Mouse (Mus musculus) stomach, postnatal 0 days (tissue): ENCODE data around the gene Mtrf1. TPM values are rescaled to one million over a fixed set of nuclear protein-coding genes. Genes with fewer than 3 reads are reported as not detected.
A peak's percentile ranks its signal among the peaks of the same experiment; 100 is the strongest.

Experiments used
- ATAC-seq: fragments of 200-750 bp; cut with Nextera tagmentation; 2 replicates; pipeline ENCODE4 v1.8.0; 2017; ENCODE audit not compliant: low FRiP score, low TSS enrichment
- DNase-seq: peaks from one replicate; pipeline ENCODE4 v3.0.0-alpha.2; 2016; ENCODE audit warnings: low spot score
- H3K27ac ChIP-seq: fragments of 300-500 bp; sonication (generic); replicated peaks from 2 replicates; pipeline ENCODE4 v1.5.1; 2014; ENCODE audit warnings: mild to moderate bottlenecking, control low read depth
- H3K27me3 ChIP-seq: fragments of 300-500 bp; sonication (generic); 2 replicates; pipeline ENCODE4 v1.6.1; 2014; ENCODE audit warnings: low read length; ENCODE audit not compliant: control insufficient read depth, insufficient read depth
- H3K36me3 ChIP-seq: fragments of 300-500 bp; sonication (generic); 2 replicates; pipeline ENCODE4 v1.6.1; 2014; ENCODE audit warnings: low read length, mixed read lengths; ENCODE audit not compliant: control insufficient read depth, insufficient read depth
- H3K4me1 ChIP-seq: fragments of 300-500 bp; sonication (generic); replicated peaks from 2 replicates; pipeline ENCODE4 v1.6.1; 2014; ENCODE audit warnings: antibody characterized with exemption; ENCODE audit not compliant: control insufficient read depth, insufficient read depth
- H3K4me2 ChIP-seq: fragments of 300-500 bp; sonication (generic); replicated peaks from 2 replicates; pipeline ENCODE4 v1.6.1; 2014; ENCODE audit warnings: low read depth, mild to moderate bottlenecking, control low read depth, moderate library complexity
- H3K4me3 ChIP-seq: fragments of 300-500 bp; sonication (generic); 2 replicates; pipeline ENCODE4 v1.5.1; 2014; ENCODE audit warnings: low read depth, low read length, control low read depth
- H3K9ac ChIP-seq: fragments of 300-500 bp; sonication (generic); 2 replicates; pipeline ENCODE4 v1.6.1; 2014; ENCODE audit warnings: mild to moderate bottlenecking, low read length, control low read depth, mixed read lengths
- H3K9me3 ChIP-seq: fragments of 300-500 bp; sonication (generic); 2 replicates; pipeline ENCODE4 v1.6.1; 2016; ENCODE audit warnings: low read length; ENCODE audit not compliant: control insufficient read depth
- CTCF ChIP-seq: IDR thresholded peaks from 2 replicates; pipeline ENCODE4 v1.5.1; 2016; ENCODE audit warnings: antibody characterized with exemption, low read depth, mild to moderate bottlenecking, moderate library complexity
- EP300 ChIP-seq: optimal IDR thresholded peaks from 2 replicates; pipeline ENCODE3; 2016; ENCODE audit warnings: antibody characterized with exemption
- whole genome bisulfite sequencing: fragments of 180-500 bp; shearing (Covaris S2); extraction: QIAGEN DNeasy Blood & Tissue Kit; methylation state at CpG from one replicate; pipeline ENCODE4 v1.1.7; 2014; 5-methylcytosine and 5-hydroxymethylcytosine counted together
- polyA plus RNA-seq: library from polyadenylated mRNA; unstranded; fragments of >200 nt; fragmentation: Nextera tagmentation; extraction: Ambion mirVana; gene quantifications from 2 replicates; pipeline ENCODE4 v1.2.1, GENCODE M21; 2015

The Mtrf1 gene
- polyA plus RNA-seq, 1 experiment from 2014 or later, result 6.8 TPM

GRCm38 (mm10) chr14:79460988-79461387 is 63.4 kb downstream of the Mtrf1 start:
- Histone ChIP-seq H3K4me1 (no peaks in the 10 kb centered on the region), H3K9ac (no peak overlapping the region), H3K4me3 (no peak overlapping the region), H3K27ac (no peak overlapping the region), H3K4me2 (no peak overlapping the region), H3K27me3 (no peaks in the 10 kb centered on the region), H3K9me3 (no peaks in the 10 kb centered on the region), H3K36me3 (peaks cover 17% of the 10 kb centered on the region; the same call in 1 of the 2 replicates)
- ATAC-seq (no peak), DNase-seq (no peak)
- 90% methylated on average over 4 of the region's 4 CpGs for WGBS
- TF ChIP-seq EP300 (no peak), CTCF (no peak)

GRCm38 (mm10) chr14:79465623-79466022 is 68.1 kb downstream of the Mtrf1 start:
- no peak for TF ChIP-seq EP300
- peak; percentile 49; the same call in 1 of the 2 replicates for TF ChIP-seq CTCF
- no peak for DNase-seq
- WGBS, result 98% methylated on average over 1 of the region's 1 CpGs
- no peaks in the 10 kb centered on the region for H3K27me3 ChIP-seq
- H3K27ac ChIP-seq, result no peak overlapping the region
- no peak overlapping the region for H3K4me2 ChIP-seq
- no peaks in the 10 kb centered on the region for H3K9me3 ChIP-seq
- H3K4me3 ChIP-seq, result no peak overlapping the region
- peaks cover 36% of the 10 kb centered on the region for H3K36me3 ChIP-seq
- no peak for ATAC-seq
- no peaks in the 10 kb centered on the region for H3K4me1 ChIP-seq
- H3K9ac ChIP-seq, result no peak overlapping the region

- WGBS, result 18% methylated on average over 3 of the region's 3 CpGs
- Histone ChIP-seq H3K4me2 (no peak overlapping the region), H3K27me3 (no peaks in the 10 kb centered on the region), H3K36me3 (peaks cover 32% of the 10 kb centered on the region), H3K9ac (no peak overlapping the region), H3K9me3 (no peaks in the 10 kb centered on the region), H3K4me3 (no peak overlapping the region), H3K27ac (no peak overlapping the region), H3K4me1 (no peaks in the 10 kb centered on the region)
- TF ChIP-seq CTCF, result peak; percentile 87
- TF ChIP-seq EP300, result no peak
- peak; percentile 72 for DNase-seq
- ATAC-seq, result no peak
Observed at GRCm38 (mm10) chr14:79467621-79468020, 70.0 kb downstream of the Mtrf1 start.

Other genes with a start within 250 kb of the Mtrf1 start
- not detected in 2 replicates for gene Zfp957, start 150.4 kb upstream of the Mtrf1 start, polyA plus RNA-seq
- 40.0 and 45.4 TPM in 2 replicates for gene Rgcc, start 96.1 kb upstream of the Mtrf1 start, polyA plus RNA-seq
- gene Naa16, start 7.0 kb upstream of the Mtrf1 start, polyA plus RNA-seq, result 15.0 and 16.0 TPM in 2 replicates
- gene Kbtbd7, start 28.7 kb downstream of the Mtrf1 start, polyA plus RNA-seq, result 5.1 TPM in 2 replicates
- 0.57 and 0.98 TPM in 2 replicates for gene Kbtbd6, start 54.1 kb downstream of the Mtrf1 start, polyA plus RNA-seq
- gene Elf1, start 83.4 kb downstream of the Mtrf1 start, polyA plus RNA-seq, result 18.7 and 19.3 TPM in 2 replicates
- 28.8 and 31.0 TPM in 2 replicates for gene Wbp4, start 83.7 kb downstream of the Mtrf1 start, polyA plus RNA-seq
- gene Sugt1, start 189.9 kb downstream of the Mtrf1 start, polyA plus RNA-seq, result 70.4 and 73.7 TPM in 2 replicates